Mouse (Mus musculus) embryo, embryonic 10.5 days (tissue): ENCODE results near the gene Srp9.
"Not testable (repeated sequence)": the region's sequence is repeated elsewhere in the genome, so short reads cannot be mapped to it uniquely, and the experiment has no call there.

Experiments
- DNase-seq: peaks from one replicate; pipeline ENCODE4 v3.0.0-alpha.2; 2015; ENCODE audit warnings: low spot score

Gene Srp9

GRCm38 (mm10) chr1:182145546-182145945, 21.0 kb downstream of the Srp9 start:
- DNase-seq, result peak; percentile 75

- no peak for DNase-seq
These were observed 24.5 kb downstream of the Srp9 start for GRCm38 (mm10) chr1:182148864-182149514.

GRCm38 (mm10) chr1:182149966-182150365, 25.4 kb downstream of the Srp9 start:
- peak; percentile 44 for DNase-seq

GRCm38 (mm10) chr1:182157734-182158133, 33.2 kb downstream of the Srp9 start:
- DNase-seq, result no peak

GRCm38 (mm10) chr1:182159575-182159974, 35.0 kb downstream of the Srp9 start:
- DNase-seq, result no peak

- DNase-seq, result no peak
These were observed 38.4 kb downstream of the Srp9 start for GRCm38 (mm10) chr1:182162951-182163350.

- DNase-seq, result no peak
These were observed 39.8 kb downstream of the Srp9 start, which contains the start of gene Vmn1r1 for GRCm38 (mm10) chr1:182164386-182164785. Gene Vmn1r1 (minus strand): TSS chr1:182164486.

- not testable (repeated sequence) for DNase-seq
These were observed 45.7 kb downstream of the Srp9 start for GRCm38 (mm10) chr1:182170206-182170605.

GRCm38 (mm10) chr1:182176985-182177384, 52.4 kb downstream of the Srp9 start:
- not testable (repeated sequence) for DNase-seq

- no peak for DNase-seq
These were observed 57.1 kb downstream of the Srp9 start for GRCm38 (mm10) chr1:182181456-182182305.
